Mouse (Mus musculus) G1E (cell line): ENCODE data around the gene Kdelc2. TPM values are rescaled to one million over a fixed set of nuclear protein-coding genes. Genes with fewer than 3 reads are reported as not detected.

Experiments used
- ATAC-seq: 2 replicates; pipeline ENCODE4 v1.8.0; 2016; ENCODE audit warnings: mild to moderate bottlenecking; ENCODE audit not compliant: insufficient number of reproducible peaks, poor library complexity, low FRiP score, severe bottlenecking; ENCODE audit errors: extremely low read depth
- DNase-seq: peaks from one replicate; pipeline ENCODE4 v3.0.0; 2012; ENCODE audit warnings: low spot score
- H3K27me3 ChIP-seq: 2 replicates; pipeline ENCODE4 v1.6.1; 2012; ENCODE audit warnings: mild to moderate bottlenecking, low read length, inconsistent platforms; ENCODE audit not compliant: insufficient read depth
- H3K36me3 ChIP-seq: replicated peaks from 2 replicates; pipeline ENCODE3; 2012; ENCODE audit warnings: mild to moderate bottlenecking, inconsistent platforms
- H3K4me1 ChIP-seq: 2 replicates; pipeline ENCODE4 v1.6.1; 2012; ENCODE audit warnings: low read depth, low read length, inconsistent platforms, mixed read lengths; ENCODE audit not compliant: insufficient read depth
- H3K4me3 ChIP-seq: 2 replicates; pipeline ENCODE4 v1.5.1; 2012; ENCODE audit warnings: low read depth, mild to moderate bottlenecking, inconsistent platforms, low read length, moderate library complexity, mixed read lengths
- H3K9me3 ChIP-seq: replicated peaks from 2 replicates; pipeline ENCODE4 v1.6.1; 2012; ENCODE audit warnings: inconsistent platforms
- CTCF ChIP-seq: IDR thresholded peaks from 2 replicates; pipeline ENCODE4 v1.5.1; 2012; ENCODE audit warnings: low read depth, low read length, inconsistent platforms, mixed read lengths
- GATA1 ChIP-seq: IDR thresholded peaks from 2 replicates; pipeline ENCODE4 v1.6.1; 2012; ENCODE audit warnings: borderline replicate concordance, low read length, inconsistent platforms, mixed read lengths
- GATA2 ChIP-seq: IDR thresholded peaks from 2 replicates; pipeline ENCODE4 v1.6.1; 2012; ENCODE audit warnings: low read depth, low read length, inconsistent platforms, borderline replicate concordance
- POLR2AphosphoS5 ChIP-seq: IDR thresholded peaks from 2 replicates; pipeline ENCODE4 v1.6.1; 2012; ENCODE audit warnings: low read depth, low read length, inconsistent platforms; ENCODE audit not compliant: insufficient replicate concordance
- TAL1 ChIP-seq: conservative IDR thresholded peaks from 2 replicates; pipeline ENCODE4 v1.6.1; 2012; ENCODE audit warnings: low read depth, low read length, inconsistent platforms, mixed read lengths
- polyA plus RNA-seq: library from polyadenylated mRNA; stranded (reverse); fragments of >175 nt; gene quantifications from 2 replicates; pipeline ENCODE4 v1.2.3, GENCODE M21; 2012
- total RNA-seq, 2 experiments: library from RNA; stranded (forward) in 1 of 2; stranded (reverse) in 1 of 2; fragments of 200-1000 nt in 1 of 2; fragments of >200 nt in 1 of 2; fragmentation: Nextera tagmentation in 1 of 2; gene quantifications; 2 replicates each; pipeline ENCODE4 v1.2.3; 2014 to 2017

The Kdelc2 gene
- total and polyA plus RNA-seq, 3 experiments, result 0.05 TPM; not detected in 2

- no peaks in the 10 kb centered on the region for H3K4me1 ChIP-seq
- H3K27me3 ChIP-seq, result peaks cover 11% of the 10 kb centered on the region
- ATAC-seq (no peak), DNase-seq (no peak)
- no peaks in the 10 kb centered on the region for H3K36me3 ChIP-seq
- no peaks in the 10 kb centered on the region for H3K9me3 ChIP-seq
- no peak overlapping the region for H3K4me3 ChIP-seq
- TF ChIP-seq GATA1, result no peak
- TF ChIP-seq CTCF, result no peak
- no peak for TF ChIP-seq POLR2AphosphoS5
- no peak for TF ChIP-seq TAL1
- TF ChIP-seq GATA2, result no peak
Measured at GRCm38 (mm10) chr9:53402991-53403390, 19.2 kb downstream of the Kdelc2 start.

- Histone ChIP-seq H3K4me1 (no peaks in the 10 kb centered on the region), H3K9me3 (no peaks in the 10 kb centered on the region), H3K27me3 (peaks cover 11% of the 10 kb centered on the region), H3K4me3 (no peak overlapping the region), H3K36me3 (no peaks in the 10 kb centered on the region)
- no peak for ATAC-seq
- no peak for DNase-seq
- TF ChIP-seq GATA1, result no peak
- TF ChIP-seq CTCF, result no peak
- no peak for TF ChIP-seq TAL1
Measured at GRCm38 (mm10) chr9:53404050-53404752, 20.4 kb downstream of the Kdelc2 start.

GRCm38 (mm10) chr9:53404753-53405722 is 21.2 kb downstream of the Kdelc2 start:
- no peak for ATAC-seq
- Histone ChIP-seq H3K4me1 (no peaks in the 10 kb centered on the region), H3K9me3 (no peaks in the 10 kb centered on the region), H3K27me3 (peaks cover 11% of the 10 kb centered on the region), H3K4me3 (no peak overlapping the region), H3K36me3 (no peaks in the 10 kb centered on the region)
- TF ChIP-seq GATA2 (no peak), POLR2AphosphoS5 (no peak), TAL1 (no peak), CTCF (no peak), GATA1 (no peak)
- no peak for DNase-seq

- TF ChIP-seq TAL1 (no peak), GATA2 (no peak), GATA1 (no peak), CTCF (no peak)
Measured at GRCm38 (mm10) chr9:53408548-53408947, 24.7 kb downstream of the Kdelc2 start.

GRCm38 (mm10) chr9:53408953-53409361 is 25.1 kb downstream of the Kdelc2 start:
- Histone ChIP-seq H3K4me3 (no peak overlapping the region), H3K4me1 (no peaks in the 10 kb centered on the region), H3K27me3 (peaks cover 11% of the 10 kb centered on the region), H3K36me3 (no peaks in the 10 kb centered on the region), H3K9me3 (no peaks in the 10 kb centered on the region)
- ATAC-seq (no peak), DNase-seq (no peak)
- TF ChIP-seq TAL1, result no peak
- TF ChIP-seq POLR2AphosphoS5, result no peak
- no peak for TF ChIP-seq CTCF
- TF ChIP-seq GATA2, result no peak

More at GRCm38 (mm10) chr9:53408548-53408947, 24.7 kb downstream of the Kdelc2 start:
- H3K27me3 ChIP-seq, result peaks cover 8% of the 10 kb centered on the region
- H3K9me3 ChIP-seq, result no peaks in the 10 kb centered on the region
- no peak for DNase-seq
- ATAC-seq, result no peak
- H3K4me3 ChIP-seq, result no peak overlapping the region
- no peaks in the 10 kb centered on the region for H3K4me1 ChIP-seq
- no peaks in the 10 kb centered on the region for H3K36me3 ChIP-seq

- Histone ChIP-seq H3K9me3 (no peaks in the 10 kb centered on the region), H3K27me3 (peaks cover 11% of the 10 kb centered on the region), H3K4me1 (no peaks in the 10 kb centered on the region), H3K4me3 (no peak overlapping the region), H3K36me3 (no peaks in the 10 kb centered on the region)
- DNase-seq (no peak), ATAC-seq (no peak)
- TF ChIP-seq TAL1 (no peak), POLR2AphosphoS5 (no peak), GATA1 (no peak), GATA2 (no peak), CTCF (no peak)
Measured at GRCm38 (mm10) chr9:53409427-53409826, 25.6 kb downstream of the Kdelc2 start.
